ENCODE assay signal across 23 mouse cellular contexts in genomic region chr19:37304006-37304405, GRCm38 (mm10).
"Had no signal": no experiment of that assay in that cellular context is flagged by ENCODE, and none has a peak within 500 bp of the region (broad histone marks: within the 10 kb centered on the region; RNA-seq: fewer than 3 reads in every experiment).

No protein-coding gene starts in this region.

- H3K27ac ChIP-seq: hindbrain, embryonic 13.5 days; hindbrain, embryonic 15.5 days; hindbrain, postnatal 0 days; kidney, embryonic 15.5 days; kidney, postnatal 0 days; left cerebral cortex, adult 2 months; limb, embryonic 10.5 days; limb, embryonic 12.5 days; liver, embryonic 13.5 days had no signal

- H3K27me3 ChIP-seq: heart, embryonic 12.5 days; hindbrain, embryonic 13.5 days; hindbrain, embryonic 15.5 days; kidney, embryonic 15.5 days; limb, embryonic 12.5 days; liver, embryonic 13.5 days had no signal

- H3K9ac ChIP-seq: heart, embryonic 12.5 days; hindbrain, embryonic 13.5 days; hindbrain, embryonic 15.5 days; kidney, embryonic 15.5 days; limb, embryonic 12.5 days; liver, embryonic 13.5 days had no signal

- H3K4me1 ChIP-seq: heart, embryonic 12.5 days; hindbrain, embryonic 13.5 days; hindbrain, embryonic 15.5 days; limb, embryonic 10.5 days; limb, embryonic 12.5 days; liver, embryonic 13.5 days had no signal

- ATAC-seq: hindbrain, postnatal 0 days; intestine, embryonic 16.5 days had no signal

- H3K9me3 ChIP-seq: heart, embryonic 12.5 days; hindbrain, embryonic 13.5 days; hindbrain, embryonic 15.5 days; kidney, embryonic 15.5 days; limb, embryonic 10.5 days; limb, embryonic 12.5 days; liver, embryonic 13.5 days had no signal

- H3K4me2 ChIP-seq: heart, embryonic 12.5 days; hindbrain, embryonic 13.5 days; hindbrain, embryonic 15.5 days; kidney, embryonic 15.5 days; limb, embryonic 12.5 days; liver, embryonic 11.5 days; liver, embryonic 13.5 days had no signal

- DNase-seq: gastrocnemius, postnatal 14 days; gastrocnemius, postnatal 36 days; heart, adult 18-20 months; heart, postnatal 10 days; kidney, adult 11 months; kidney, adult 2 months; kidney, adult 9 months; kidney, postnatal 14 days; kidney, postnatal 36 days; layer of hippocampus, adult 9-11 months; liver; liver, embryonic 13.5 days had no signal

- H3K4me3 ChIP-seq: heart, embryonic 12.5 days; hindbrain, embryonic 13.5 days; hindbrain, embryonic 15.5 days; kidney, embryonic 15.5 days; left cerebral cortex, adult 2 months; limb, embryonic 10.5 days; limb, embryonic 12.5 days; liver, embryonic 13.5 days had no signal
